Comparison of ENCODE assay signal across 13 mouse cellular contexts in genomic region chr13:111291161-111291957, GRCm38 (mm10). TPM values are rescaled to one million over a fixed set of nuclear protein-coding genes. Genes with fewer than 3 reads are reported as not detected.
DNase-seq lines count a peak whose midpoint lies in the region; ATAC-seq and TF ChIP-seq lines count a peak whose summit lies in the region.
"Had no signal": no experiment of that assay in that cellular context is flagged by ENCODE, and none has a peak within 500 bp of the region (broad histone marks: within the 10 kb centered on the region; RNA-seq: fewer than 3 reads in every experiment).

No protein-coding gene starts in this region.

- peaks cover 25% of the 10 kb centered on the region for H3K4me1 ChIP-seq in heart, postnatal 0 days (ENCODE audit: control insufficient read depth, insufficient read depth)
- H3K4me1 ChIP-seq in embryonic facial prominence, embryonic 15.5 days: no peaks in the 10 kb centered on the region
- no peaks in the 10 kb centered on the region for H3K4me1 ChIP-seq in liver, embryonic 12.5 days
- no peaks in the 10 kb centered on the region for H3K4me1 ChIP-seq in forebrain, embryonic 14.5 days (ENCODE audit: control insufficient read depth, insufficient read depth, low read length)

- H3K27ac ChIP-seq in heart, postnatal 0 days (ENCODE audit: low read depth): peak overlapping the region; percentile 83
- H3K27ac ChIP-seq in embryonic facial prominence, embryonic 15.5 days (replicated peaks): peak overlapping the region; percentile 56
- peak overlapping the region; percentile 60 for H3K27ac ChIP-seq in liver, embryonic 12.5 days
- no peak overlapping the region for H3K27ac ChIP-seq in forebrain, embryonic 14.5 days (ENCODE audit: low read depth, low read length)

- intact Hi-C loops in heart, postnatal 36 days (cut with DNase I): no loop called here

- no peaks in the 10 kb centered on the region for H3K36me3 ChIP-seq in heart, postnatal 0 days (replicated peaks; ENCODE audit: control insufficient read depth, insufficient read depth, low read length)
- no peaks in the 10 kb centered on the region for H3K36me3 ChIP-seq in embryonic facial prominence, embryonic 15.5 days
- H3K36me3 ChIP-seq in liver, embryonic 12.5 days: no peaks in the 10 kb centered on the region
- H3K36me3 ChIP-seq in forebrain, embryonic 14.5 days (ENCODE audit: control insufficient read depth, insufficient read depth, low read length): no peaks in the 10 kb centered on the region

- H3K9ac ChIP-seq in heart, postnatal 0 days (replicated peaks; ENCODE audit: low read depth, low read length): no peak overlapping the region; the same call in 1 of the 2 replicates
- H3K9ac ChIP-seq in embryonic facial prominence, embryonic 15.5 days: no peak overlapping the region
- H3K9ac ChIP-seq in liver, embryonic 12.5 days: no peak overlapping the region
- no peak overlapping the region for H3K9ac ChIP-seq in forebrain, embryonic 14.5 days (ENCODE audit: low read length)

- no peak for TF ChIP-seq EP300 in heart, postnatal 0 days (IDR thresholded peaks at IDR 0.05; ENCODE audit: low read depth)

- H3K9me3 ChIP-seq in heart, postnatal 0 days (replicated peaks; ENCODE audit: control insufficient read depth, low read length): no peaks in the 10 kb centered on the region
- no peaks in the 10 kb centered on the region for H3K9me3 ChIP-seq in embryonic facial prominence, embryonic 15.5 days (replicated peaks)
- H3K9me3 ChIP-seq in liver, embryonic 12.5 days (replicated peaks): no peaks in the 10 kb centered on the region
- no peaks in the 10 kb centered on the region for H3K9me3 ChIP-seq in forebrain, embryonic 14.5 days (replicated peaks; ENCODE audit: control insufficient read depth, low read length)

- no peak for TF ChIP-seq CTCF in heart, postnatal 0 days (IDR thresholded peaks at IDR 0.05; ENCODE audit: low read depth)

- H3K4me3 ChIP-seq in heart, postnatal 0 days (ENCODE audit: low read depth, low read length): no peak overlapping the region
- no peak overlapping the region for H3K4me3 ChIP-seq in embryonic facial prominence, embryonic 15.5 days (replicated peaks)
- no peak overlapping the region for H3K4me3 ChIP-seq in liver, embryonic 12.5 days
- no peak overlapping the region for H3K4me3 ChIP-seq in forebrain, embryonic 14.5 days (ENCODE audit: low read depth, low read length)
- H3K4me3 ChIP-seq: megakaryocyte, embryonic 14.5 days had no signal

- 0 out of 2 replicates have a peak overlapping the region, but pooled peaks have one; percentile 11 for H3K4me2 ChIP-seq in heart, postnatal 0 days (ENCODE audit: low read depth, low read length)
- H3K4me2 ChIP-seq in embryonic facial prominence, embryonic 15.5 days (replicated peaks): no peak overlapping the region
- no peak overlapping the region for H3K4me2 ChIP-seq in liver, embryonic 12.5 days
- no peak overlapping the region for H3K4me2 ChIP-seq in forebrain, embryonic 14.5 days (ENCODE audit: low read length)

- no peaks in the 10 kb centered on the region for H3K27me3 ChIP-seq in heart, postnatal 0 days (ENCODE audit: control insufficient read depth, insufficient read depth, low read length)
- no peaks in the 10 kb centered on the region for H3K27me3 ChIP-seq in embryonic facial prominence, embryonic 15.5 days
- H3K27me3 ChIP-seq in liver, embryonic 12.5 days (replicated peaks): no peaks in the 10 kb centered on the region
- no peaks in the 10 kb centered on the region for H3K27me3 ChIP-seq in forebrain, embryonic 14.5 days (replicated peaks; ENCODE audit: control insufficient read depth, insufficient read depth, low read length)

- peak; percentile 37 for DNase-seq in heart, postnatal 0 days (ENCODE audit: low spot score)
- no peak for DNase-seq in heart, postnatal 36 days
- DNase-seq in MN1 (ENCODE audit: low spot score): peak; percentile 67
- no peak for DNase-seq in spleen, postnatal 4 days (ENCODE audit: low spot score in 2 of 2)
- DNase-seq in forebrain, embryonic 14.5 days (ENCODE audit: low spot score): no peak
- DNase-seq: adrenal gland, adult 8-10 months; thymus, postnatal 14 days had no signal

- WGBS in heart, postnatal 0 days: 36% methylated on average over 17 of the region's 17 CpGs
- 55% methylated on average over 17 of the region's 17 CpGs for WGBS in embryonic facial prominence, embryonic 15.5 days
- WGBS in liver, embryonic 12.5 days (ENCODE audit: insufficient replicate concordance): 68% methylated on average over 17 of the region's 17 CpGs
- WGBS in forebrain, embryonic 14.5 days: 88% methylated on average over 17 of the region's 17 CpGs

- no peak; the same call in 1 of the 2 replicates for ATAC-seq in heart, postnatal 0 days (ENCODE audit: insufficient read depth, low read depth)
- 0 out of 2 replicates have a peak, but pooled peaks have one; percentile 34 for ATAC-seq in embryonic facial prominence, embryonic 15.5 days (ENCODE audit: insufficient number of reproducible peaks, low FRiP score, low TSS enrichment, low read depth)
- ATAC-seq in liver, embryonic 12.5 days: no peak
- ATAC-seq in monocyte, adult 5-6 weeks (replicated peaks; ENCODE audit: insufficient number of reproducible peaks, low FRiP score, low TSS enrichment, poor library complexity, severe bottlenecking): no peak
- ATAC-seq in forebrain, embryonic 14.5 days: no peak

RNA-seq across cellular contexts. Expression of gene Actbl2, which starts 36.5 kb away (rescaled TPM):
- total RNA-seq in heart, postnatal 0 days (2014; rRNA removed; ENCODE audit: low replicate concordance): not detected in 2 replicates
- polyA plus RNA-seq in heart, postnatal 0 days (2015; fragmentation: Nextera tagmentation; extraction: Ambion mirVana): not detected in 2 replicates
- total RNA-seq in heart, postnatal 36 days (2021): not detected
- polyA plus RNA-seq in embryonic facial prominence, embryonic 15.5 days (2015; fragmentation: Nextera tagmentation; extraction: Ambion mirVana): 0.13 and 0.38 TPM in 2 replicates
- not detected in 2 replicates for polyA plus RNA-seq in liver, embryonic 12.5 days (2016; fragmentation: Nextera tagmentation; extraction: Ambion mirVana)
- total RNA-seq in monocyte, adult 5-6 weeks (2017): not detected in 3 replicates
- not detected in 2 replicates for polyA plus RNA-seq in forebrain, embryonic 14.5 days (2014; fragmentation: Nextera tagmentation; extraction: Ambion mirVana)
- total RNA-seq: adrenal gland, adult 8-10 months; gastrocnemius, adult 18-20 months; layer of hippocampus, adult 18-20 months had no signal

Comparison
In these comparisons a context has a peak if more than half of its experiments do, and no peak if none do; other contexts are left out.
1. DNase-seq: peak in heart, postnatal 0 days (single experiment) and MN1 (single experiment); none in heart, postnatal 36 days (0 of 2), spleen, postnatal 4 days (0 of 2) and forebrain, embryonic 14.5 days (single experiment).